Mouse (Mus musculus): ENCODE measurements at regions not wholly inside any gene's neighbourhood (a gene's known extent, or its start where the extent isn't known, plus 50 kb on each side); places are given as distances from the start of the nearest gene placed in this dataset.

GRCm38 (mm10) chr13:58495390-58496073 is 92.4 kb upstream of the Hnrnpk start:
- Histone ChIP-seq H3K36me3 (ENCODE audit: control insufficient read depth, insufficient read depth) (no peaks in the 10 kb centered on the region), H3K4me3 (no peak overlapping the region), H3ac (ENCODE audit: control insufficient read depth, insufficient read length) (no peak overlapping the region), H3K79me2 (ENCODE audit: control insufficient read depth, insufficient read depth) (no peaks in the 10 kb centered on the region), H3K4me2 (ENCODE audit: low read depth) (peak overlapping the region; percentile 68), H3K27me3 (ENCODE audit: control insufficient read depth, insufficient read depth, insufficient read length) (no peaks in the 10 kb centered on the region)
- peak in 2 of 3 experiments; percentile 16 to 29 for TF ChIP-seq MYOD1 (IDR thresholded peaks at IDR 0.05; ENCODE audit: control insufficient read depth in 1 of 3, insufficient read length in 2 of 3, low read depth in 2 of 3)
- TF ChIP-seq TCF12 (IDR thresholded peaks at IDR 0.05; ENCODE audit: insufficient read depth, poor library complexity, severe bottlenecking) = peak; percentile 33
- TF ChIP-seq MYOG (IDR thresholded peaks at IDR 0.05; ENCODE audit: control insufficient read depth in 1 of 3, insufficient read depth in 1 of 3, insufficient read length in 2 of 3, low read depth in 2 of 3) = peak in 1 of 3 experiments; percentile 51
- peak; percentile 91; the same call in 1 of the 2 replicates for TF ChIP-seq CEBPB (IDR thresholded peaks at IDR 0.05; ENCODE audit: insufficient read depth, poor library complexity, severe bottlenecking)
- no peak for TF ChIP-seq REST (IDR thresholded peaks at IDR 0.05; ENCODE audit: insufficient read depth, insufficient read length)
- no peak for TF ChIP-seq TCF3 (IDR thresholded peaks at IDR 0.05; ENCODE audit: insufficient read length, low read depth)

DNA sequence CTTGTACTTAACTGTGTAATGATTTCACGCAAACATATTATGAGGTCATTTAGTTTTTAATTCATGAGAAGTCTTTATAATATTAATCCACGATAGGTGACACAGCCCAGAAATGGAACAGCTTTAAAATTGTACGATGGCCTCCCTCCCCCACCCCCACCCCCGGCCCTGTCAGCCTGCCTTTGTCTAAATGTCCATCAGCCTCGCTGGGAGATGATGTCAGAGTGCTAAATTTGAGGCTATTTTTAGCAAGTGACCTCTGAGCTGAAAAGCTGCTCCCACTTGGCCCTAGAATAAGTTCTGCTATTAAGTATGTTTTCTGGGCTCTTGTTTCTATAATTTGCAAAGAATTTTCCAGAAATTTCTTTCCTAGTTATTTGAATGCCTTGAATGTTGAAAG is 91.6 kb upstream of the Hnrnpk start:
- H3K36me3 ChIP-seq (ENCODE audit: control insufficient read depth, insufficient read depth) = no peaks in the 10 kb centered on the region
- no peak overlapping the region for H3ac ChIP-seq (ENCODE audit: control insufficient read depth, insufficient read length)
- H3K27me3 ChIP-seq (ENCODE audit: control insufficient read depth, insufficient read depth, insufficient read length) = no peaks in the 10 kb centered on the region
- no peak for TF ChIP-seq USF1 (IDR thresholded peaks at IDR 0.05; ENCODE audit: low read depth)
- no peak for TF ChIP-seq TCF12 (IDR thresholded peaks at IDR 0.05; ENCODE audit: insufficient read depth, poor library complexity, severe bottlenecking)
- no peak for TF ChIP-seq POLR2A (IDR thresholded peaks at IDR 0.05; ENCODE audit: insufficient read length, low read depth)
- no peak for TF ChIP-seq SRF (IDR thresholded peaks at IDR 0.05; ENCODE audit: control insufficient read depth, insufficient read length, low read depth)
- TF ChIP-seq MYOD1 (IDR thresholded peaks at IDR 0.05; ENCODE audit: control insufficient read depth in 1 of 3, insufficient read length in 2 of 3, low read depth in 2 of 3) = no peak
- no peak for TF ChIP-seq MAX (IDR thresholded peaks at IDR 0.05; ENCODE audit: low read depth)
- TF ChIP-seq CEBPB (IDR thresholded peaks at IDR 0.05; ENCODE audit: insufficient read depth, poor library complexity, severe bottlenecking) = no peak
- TF ChIP-seq TCF3 (IDR thresholded peaks at IDR 0.05; ENCODE audit: insufficient read length, low read depth) = no peak
- no peak for TF ChIP-seq POLR2AphosphoS2 (IDR thresholded peaks at IDR 0.05; ENCODE audit: insufficient read length, low read depth)
- no peak for TF ChIP-seq MYOG (IDR thresholded peaks at IDR 0.05; ENCODE audit: control insufficient read depth in 1 of 3, insufficient read depth in 1 of 3, insufficient read length in 2 of 3, low read depth in 2 of 3)
- no peak for TF ChIP-seq REST (IDR thresholded peaks at IDR 0.05; ENCODE audit: insufficient read depth, insufficient read length)
- no peak for TF ChIP-seq E2F4 (IDR thresholded peaks at IDR 0.05; ENCODE audit: insufficient read depth)
- H3K4me2 ChIP-seq (ENCODE audit: low read depth) = peak overlapping the region; percentile 68
- no peaks in the 10 kb centered on the region for H3K79me2 ChIP-seq (ENCODE audit: control insufficient read depth, insufficient read depth)
- no peak overlapping the region for H3K4me3 ChIP-seq

DNA sequence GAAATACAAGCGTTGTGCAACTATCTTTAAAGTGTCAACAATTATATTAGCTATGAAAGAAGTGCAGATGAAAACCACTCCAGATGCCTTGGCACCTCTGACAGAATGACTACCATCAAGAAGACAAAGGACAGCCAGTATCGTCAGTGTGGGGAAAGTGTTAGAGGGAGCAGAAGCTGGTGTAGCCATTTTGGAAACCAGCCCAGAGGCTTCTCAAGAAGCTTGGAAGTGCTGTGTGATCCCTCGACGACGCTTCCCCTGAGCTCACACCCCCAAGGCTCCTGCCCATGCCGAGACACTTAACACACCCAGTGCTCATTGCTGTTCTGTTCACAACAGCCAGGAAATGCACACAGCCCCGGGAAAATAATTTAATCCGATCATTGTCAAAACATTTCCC is 87.7 kb upstream of the Hnrnpk start:
- Histone ChIP-seq H3K27me3 (ENCODE audit: control insufficient read depth, insufficient read depth, insufficient read length) (no peaks in the 10 kb centered on the region), H3K79me2 (ENCODE audit: control insufficient read depth, insufficient read depth) (no peaks in the 10 kb centered on the region), H3ac (ENCODE audit: control insufficient read depth, insufficient read length) (no peak overlapping the region), H3K4me3 (no peak overlapping the region), H3K36me3 (ENCODE audit: control insufficient read depth, insufficient read depth) (no peaks in the 10 kb centered on the region), H3K4me2 (ENCODE audit: low read depth) (no peak overlapping the region)
- TF ChIP-seq E2F4 (IDR thresholded peaks at IDR 0.05; ENCODE audit: insufficient read depth) = no peak
- TF ChIP-seq TCF3 (IDR thresholded peaks at IDR 0.05; ENCODE audit: insufficient read length, low read depth) = no peak
- TF ChIP-seq MYOG (IDR thresholded peaks at IDR 0.05; ENCODE audit: control insufficient read depth in 1 of 3, insufficient read depth in 1 of 3, insufficient read length in 2 of 3, low read depth in 2 of 3) = no peak
- no peak for TF ChIP-seq POLR2AphosphoS2 (IDR thresholded peaks at IDR 0.05; ENCODE audit: insufficient read length, low read depth)
- no peak for TF ChIP-seq REST (IDR thresholded peaks at IDR 0.05; ENCODE audit: insufficient read depth, insufficient read length)
- TF ChIP-seq MYOD1 (IDR thresholded peaks at IDR 0.05; ENCODE audit: control insufficient read depth in 1 of 3, insufficient read length in 2 of 3, low read depth in 2 of 3) = no peak
- TF ChIP-seq TCF12 (IDR thresholded peaks at IDR 0.05; ENCODE audit: insufficient read depth, poor library complexity, severe bottlenecking) = no peak
- no peak for TF ChIP-seq CEBPB (IDR thresholded peaks at IDR 0.05; ENCODE audit: insufficient read depth, poor library complexity, severe bottlenecking)
- TF ChIP-seq SRF (IDR thresholded peaks at IDR 0.05; ENCODE audit: control insufficient read depth, insufficient read length, low read depth) = no peak
- TF ChIP-seq USF1 (IDR thresholded peaks at IDR 0.05; ENCODE audit: low read depth) = no peak
- no peak for TF ChIP-seq MAX (IDR thresholded peaks at IDR 0.05; ENCODE audit: low read depth)
- no peak for TF ChIP-seq POLR2A (IDR thresholded peaks at IDR 0.05; ENCODE audit: insufficient read length, low read depth)

GRCm38 (mm10) chr13:58485011-58485410 is 81.9 kb upstream of the Hnrnpk start:
- no peak overlapping the region for H3K4me2 ChIP-seq (ENCODE audit: low read depth)
- H3ac ChIP-seq (ENCODE audit: control insufficient read depth, insufficient read length) = no peak overlapping the region
- H3K36me3 ChIP-seq (ENCODE audit: control insufficient read depth, insufficient read depth) = no peaks in the 10 kb centered on the region
- H3K4me3 ChIP-seq = no peak overlapping the region
- H3K79me2 ChIP-seq (ENCODE audit: control insufficient read depth, insufficient read depth) = no peaks in the 10 kb centered on the region
- no peaks in the 10 kb centered on the region for H3K27me3 ChIP-seq (ENCODE audit: control insufficient read depth, insufficient read depth, insufficient read length)
- TF ChIP-seq USF1 (IDR thresholded peaks at IDR 0.05; ENCODE audit: low read depth) = no peak
- no peak for TF ChIP-seq TCF3 (IDR thresholded peaks at IDR 0.05; ENCODE audit: insufficient read length, low read depth)
- no peak for TF ChIP-seq REST (IDR thresholded peaks at IDR 0.05; ENCODE audit: insufficient read depth, insufficient read length)
- no peak for TF ChIP-seq TCF12 (IDR thresholded peaks at IDR 0.05; ENCODE audit: insufficient read depth, poor library complexity, severe bottlenecking)
- no peak for TF ChIP-seq E2F4 (IDR thresholded peaks at IDR 0.05; ENCODE audit: insufficient read depth)
- TF ChIP-seq MYOG (IDR thresholded peaks at IDR 0.05; ENCODE audit: control insufficient read depth in 1 of 3, insufficient read depth in 1 of 3, insufficient read length in 2 of 3, low read depth in 2 of 3) = no peak
- TF ChIP-seq SRF (IDR thresholded peaks at IDR 0.05; ENCODE audit: control insufficient read depth, insufficient read length, low read depth) = no peak
- TF ChIP-seq POLR2AphosphoS2 (IDR thresholded peaks at IDR 0.05; ENCODE audit: insufficient read length, low read depth) = no peak
- TF ChIP-seq CEBPB (IDR thresholded peaks at IDR 0.05; ENCODE audit: insufficient read depth, poor library complexity, severe bottlenecking) = no peak
- no peak for TF ChIP-seq POLR2A (IDR thresholded peaks at IDR 0.05; ENCODE audit: insufficient read length, low read depth)
- TF ChIP-seq MAX (IDR thresholded peaks at IDR 0.05; ENCODE audit: low read depth) = no peak
- TF ChIP-seq MYOD1 (IDR thresholded peaks at IDR 0.05; ENCODE audit: control insufficient read depth in 1 of 3, insufficient read length in 2 of 3, low read depth in 2 of 3) = no peak
